Mouse (Mus musculus) embryonic fibroblast, embryonic 13.5 days (primary cell): Measurements from ENCODE around the gene Ldlrad3.

Experiments used
- CTCF ChIP-seq: IDR thresholded peaks from 2 replicates; pipeline ENCODE4 v1.5.1; 2011; ENCODE audit warnings: mild to moderate bottlenecking, control low read depth, low read length, moderate library complexity, borderline replicate concordance; ENCODE audit not compliant: insufficient read depth
- POLR2A ChIP-seq: IDR thresholded peaks from 2 replicates; pipeline ENCODE4 v1.6.1; 2011; ENCODE audit warnings: low read depth, mild to moderate bottlenecking, control low read depth, low read length, moderate library complexity

DNA sequence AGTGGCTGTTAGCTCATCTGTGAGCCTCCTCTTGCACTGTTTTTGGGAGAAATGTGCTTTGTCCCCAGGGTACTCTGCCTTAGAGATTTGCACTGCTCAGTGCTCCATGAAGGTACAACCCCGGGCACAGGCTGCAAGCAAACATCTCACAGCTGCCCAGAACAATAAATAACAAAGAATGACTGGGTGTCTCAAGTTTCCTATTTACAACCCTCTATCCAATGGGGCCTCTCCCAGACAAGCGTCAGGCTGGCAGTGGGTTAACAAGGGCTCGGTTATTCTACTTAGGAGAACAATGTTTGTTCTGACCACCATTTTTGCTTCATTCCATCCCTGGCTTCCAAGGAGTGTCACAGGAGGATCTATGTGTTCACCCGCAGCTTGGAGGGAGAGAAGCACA, 25.9 kb upstream of the Ldlrad3 start:
- TF ChIP-seq CTCF (no peak), POLR2A (no peak)
